Mouse (Mus musculus): ENCODE measurements around the gene Foxd1. TPM values are rescaled to one million over a fixed set of nuclear protein-coding genes. Genes with fewer than 3 reads are reported as not detected.

Foxd1 gene
- total and polyA plus RNA-seq, 3 experiments = not detected

DNA sequence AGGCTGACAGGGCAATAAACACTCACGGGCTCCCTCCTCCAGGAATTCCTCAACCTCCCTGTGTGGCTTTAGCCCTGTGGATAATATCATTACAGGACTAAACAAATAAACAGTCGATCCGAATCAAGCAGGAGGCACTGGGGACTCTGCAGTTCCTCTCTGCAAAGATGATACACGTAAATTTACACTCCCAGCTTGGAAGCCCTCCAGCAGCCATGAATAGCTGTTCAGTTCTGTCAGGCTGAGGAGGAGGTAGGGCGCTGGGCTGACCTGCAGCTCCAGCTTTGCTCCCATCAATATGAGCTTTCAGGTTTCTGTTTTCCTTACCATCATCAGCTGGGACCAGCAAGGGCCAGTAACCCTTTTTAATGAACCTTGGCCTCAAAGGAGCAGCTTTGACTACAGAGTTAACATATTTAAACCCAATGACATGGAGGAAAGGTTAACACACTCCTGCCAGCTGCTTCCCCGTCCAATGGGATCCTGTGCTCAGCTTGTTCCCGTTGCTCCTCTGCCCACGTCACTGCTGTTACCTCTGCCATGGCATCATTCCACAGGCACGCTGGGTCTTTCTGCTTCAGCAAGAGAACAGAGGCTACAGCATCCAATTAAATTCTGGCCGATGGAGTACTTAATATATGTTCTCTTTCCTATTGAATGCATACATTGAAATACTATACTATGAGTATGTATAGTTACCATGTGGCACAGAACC lies 39.5 kb downstream of the Foxd1 start:
- dilution Hi-C loops (cut with MboI; ENCODE audit: extremely low pct_ligation_motif_present, extremely low pct_unique_long_range_greater_than_20kb, low sequenced_read_pairs) (no loop called here), in situ Hi-C loops (cut with MboI; ENCODE audit: low pct_ligation_motif_present, low pct_unique_long_range_greater_than_20kb, low sequenced_read_pairs) (no loop called here)
- DNase-seq (ENCODE audit: extremely low read depth) = no peak
- Histone ChIP-seq H3K27ac (ENCODE audit: insufficient read depth, low read depth) (no peak overlapping the region), H3K4me2 (ENCODE audit: insufficient read depth, low read depth, poor library complexity, severe bottlenecking) (no peak overlapping the region), H3K4me1 (ENCODE audit: control insufficient read depth in 1 of 2, insufficient read depth in 2 of 2) (no peaks in the 10 kb centered on the region), H3K27me3 (replicated peaks) (no peaks in the 10 kb centered on the region), H3K9ac (ENCODE audit: insufficient read depth, low read depth) (no peak overlapping the region), H3K9me3 (replicated peaks; ENCODE audit: low read length) (no peaks in the 10 kb centered on the region), H3K36me3 (replicated peaks in 1 of 2; ENCODE audit: control insufficient read depth in 1 of 2, insufficient read depth in 1 of 2, low read length in 1 of 2) (no peaks in the 10 kb centered on the region), H3K4me3 (replicated peaks in 1 of 3; ENCODE audit: low read depth in 2 of 3, low read length in 2 of 3, poor library complexity in 1 of 3) (no peak overlapping the region), H3K79me2 (replicated peaks; ENCODE audit: control insufficient read depth, extremely low read depth, insufficient read depth, poor library complexity, severe bottlenecking) (no peaks in the 10 kb centered on the region)
- TF ChIP-seq USF1 (IDR thresholded peaks at IDR 0.05; ENCODE audit: low read depth, low read length) (no peak), MEF2A (IDR thresholded peaks at IDR 0.05; ENCODE audit: borderline replicate concordance, low read depth, low read length) (no peak), MAFK (IDR thresholded peaks at IDR 0.05; ENCODE audit: insufficient replicate concordance, low read length) (no peak), NELFE (IDR thresholded peaks at IDR 0.05; ENCODE audit: low read depth, low read length) (no peak), KAT2A (IDR thresholded peaks at IDR 0.05; ENCODE audit: insufficient replicate concordance, low read length) (no peak), CHD1 (IDR thresholded peaks at IDR 0.05; ENCODE audit: low read depth, low read length) (no peak), TBP (conservative IDR thresholded peaks at IDR 0.05; ENCODE audit: low read depth, low read length) (no peak), NRF1 (IDR thresholded peaks at IDR 0.05; ENCODE audit: low read depth, low read length) (no peak), USF2 (conservative IDR thresholded peaks at IDR 0.05; ENCODE audit: low read depth, low read length) (no peak), ZNF384 (IDR thresholded peaks at IDR 0.05; ENCODE audit: low read depth, low read length) (no peak), IRF4 (IDR thresholded peaks at IDR 0.05; ENCODE audit: low read depth, low read length) (no peak), RAD21 (IDR thresholded peaks at IDR 0.05; ENCODE audit: low read depth, low read length) (no peak), MAZ (IDR thresholded peaks at IDR 0.05; ENCODE audit: low read depth, low read length) (no peak), RCOR1 (conservative IDR thresholded peaks at IDR 0.05; ENCODE audit: low read depth, low read length) (no peak), MAX (IDR thresholded peaks at IDR 0.05; ENCODE audit: low read length) (no peak), BHLHE40 (IDR thresholded peaks at IDR 0.05; ENCODE audit: low read depth, low read length) (no peak), ZC3H11A (IDR thresholded peaks at IDR 0.05; ENCODE audit: low read depth, low read length) (no peak), GABPA (IDR thresholded peaks at IDR 0.05; ENCODE audit: insufficient replicate concordance, low read depth, low read length) (no peak), ELF1 (IDR thresholded peaks at IDR 0.05; ENCODE audit: low read depth, low read length) (no peak), SMC3 (IDR thresholded peaks at IDR 0.05; ENCODE audit: low read depth, low read length) (no peak)

Other genes with a start within 250 kb of the Foxd1 start
- gene Arhgef28, start 147.8 kb upstream of the Foxd1 start, total RNA-seq (2012; rRNA removed) = 0.04 and 0.08 TPM in 2 replicates
- gene Arhgef28, start 147.8 kb upstream of the Foxd1 start, total RNA-seq (2014; rRNA removed) = 0.07 and 0.23 TPM in 2 replicates
- gene Arhgef28, start 147.8 kb upstream of the Foxd1 start, polyA plus RNA-seq (2012; ENCODE audit: insufficient read length, low read depth) = 0.20 and 0.24 TPM in 2 replicates
- 36.8 and 44.3 TPM in 2 replicates for gene Utp15, start 91.2 kb upstream of the Foxd1 start, total RNA-seq (2012; rRNA removed)
- 51.7 and 52.2 TPM in 2 replicates for gene Utp15, start 91.2 kb upstream of the Foxd1 start, total RNA-seq (2014; rRNA removed)
- 49.4 and 51.7 TPM in 2 replicates for gene Utp15, start 91.2 kb upstream of the Foxd1 start, polyA plus RNA-seq (2012; ENCODE audit: insufficient read length, low read depth)
- gene Ankra2, start 91.2 kb upstream of the Foxd1 start, total RNA-seq (2012; rRNA removed) = 10.1 and 11.1 TPM in 2 replicates
- 12.9 and 15.3 TPM in 2 replicates for gene Ankra2, start 91.2 kb upstream of the Foxd1 start, total RNA-seq (2014; rRNA removed)
- 12.4 and 14.8 TPM in 2 replicates for gene Ankra2, start 91.2 kb upstream of the Foxd1 start, polyA plus RNA-seq (2012; ENCODE audit: insufficient read length, low read depth)
- not detected in 2 replicates for gene Gm21976, start 74.4 kb upstream of the Foxd1 start, total RNA-seq (2012; rRNA removed)
- not detected in 2 replicates for gene Gm21976, start 74.4 kb upstream of the Foxd1 start, total RNA-seq (2014; rRNA removed)
- gene Gm21976, start 74.4 kb upstream of the Foxd1 start, polyA plus RNA-seq (2012; ENCODE audit: insufficient read length, low read depth) = not detected in 2 replicates
- 1,038 and 1,073 TPM in 2 replicates for gene Btf3, start 37.2 kb upstream of the Foxd1 start, total RNA-seq (2012; rRNA removed)
- gene Btf3, start 37.2 kb upstream of the Foxd1 start, total RNA-seq (2014; rRNA removed) = 1,568 and 1,693 TPM in 2 replicates
- 1,281 and 1,367 TPM in 2 replicates for gene Btf3, start 37.2 kb upstream of the Foxd1 start, polyA plus RNA-seq (2012; ENCODE audit: insufficient read length, low read depth)
- 6.1 and 8.0 TPM in 2 replicates for gene Gm10320, start 137.8 kb downstream of the Foxd1 start, total RNA-seq (2012; rRNA removed)
- 11.6 and 13.4 TPM in 2 replicates for gene Gm10320, start 137.8 kb downstream of the Foxd1 start, total RNA-seq (2014; rRNA removed)
- gene Gm10320, start 137.8 kb downstream of the Foxd1 start, polyA plus RNA-seq (2012; ENCODE audit: insufficient read length, low read depth) = 1.2 and 1.8 TPM in 2 replicates